Mouse (Mus musculus) ES-E14 (cell line): Measurements from ENCODE around the gene Duoxa1. TPM values are rescaled to one million over a fixed set of nuclear protein-coding genes. Genes with fewer than 3 reads are reported as not detected.

Experiments used
- DNase-seq: peaks from one replicate; pipeline ENCODE4 v3.0.0-alpha.2; 2013; ENCODE audit warnings: low read depth, low spot score
- H3K27ac ChIP-seq: 2 replicates; pipeline ENCODE4 v1.5.1; 2012; ENCODE audit warnings: low read depth, mild to moderate bottlenecking, low read length, moderate library complexity, mixed read lengths; ENCODE audit not compliant: poor library complexity, insufficient read depth, severe bottlenecking
- H3K36me3 ChIP-seq: 2 replicates; pipeline ENCODE4 v1.6.1; 2012; ENCODE audit warnings: mild to moderate bottlenecking, low read length, moderate library complexity, mixed read lengths; ENCODE audit not compliant: control insufficient read depth, poor library complexity, insufficient read depth, severe bottlenecking
- H3K4me1 ChIP-seq, 2 experiments: fragments of 150-350 bp in 1 of 2; sonication (generic) in 1 of 2; 2 replicates each; pipeline ENCODE4 v1.6.1; 2012; ENCODE audit warnings: low read length in 2 of 2, mild to moderate bottlenecking in 1 of 2, mixed read lengths in 1 of 2; ENCODE audit not compliant: control insufficient read depth in 2 of 2, insufficient read depth in 2 of 2, poor library complexity in 1 of 2
- H3K4me3 ChIP-seq, 2 experiments: fragments of 150-350 bp in 1 of 2; sonication (generic) in 1 of 2; 2 replicates each; pipeline ENCODE4 v1.5.1; 2012; ENCODE audit warnings: low read length in 2 of 2, low read depth in 1 of 2, mild to moderate bottlenecking in 1 of 2, mixed read lengths in 1 of 2; ENCODE audit not compliant: insufficient read depth in 1 of 2, poor library complexity in 1 of 2, severe bottlenecking in 1 of 2
- H3K9ac ChIP-seq: 2 replicates; pipeline ENCODE4 v1.6.1; 2012; ENCODE audit warnings: low read depth, mild to moderate bottlenecking, low read length, mixed read lengths; ENCODE audit not compliant: poor library complexity, insufficient read depth, severe bottlenecking
- H3K9me3 ChIP-seq: fragments of 150-350 bp; sonication (generic); 2 replicates; pipeline ENCODE4 v1.6.1; 2012; ENCODE audit warnings: low read depth, mild to moderate bottlenecking, low read length; ENCODE audit not compliant: control insufficient read depth, insufficient read depth
- CHD2 ChIP-seq: IDR thresholded peaks from 2 replicates; pipeline ENCODE4 v1.6.1; 2014; ENCODE audit warnings: mild to moderate bottlenecking, low read depth, low read length, inconsistent platforms
- HCFC1 ChIP-seq: IDR thresholded peaks from 2 replicates; pipeline ENCODE4 v1.6.1; 2012; ENCODE audit warnings: low read length, inconsistent platforms, borderline replicate concordance; ENCODE audit not compliant: insufficient read depth
- MAFK ChIP-seq: IDR thresholded peaks from 2 replicates; pipeline ENCODE4 v1.6.1; 2014; ENCODE audit warnings: mild to moderate bottlenecking, low read depth, low read length, inconsistent platforms; ENCODE audit not compliant: insufficient read depth
- ZC3H11A ChIP-seq: IDR thresholded peaks from 2 replicates; pipeline ENCODE4 v1.6.1; 2012; ENCODE audit warnings: low read depth, mild to moderate bottlenecking, inconsistent platforms, low read length, borderline replicate concordance
- ZNF384 ChIP-seq: IDR thresholded peaks from 2 replicates; pipeline ENCODE4 v1.6.1; 2012; ENCODE audit warnings: low read depth, low read length, inconsistent platforms
- in situ Hi-C, 2 experiments: fragments of 600-800 bp; cut with MboI; formaldehyde crosslinking; loops; one replicate each; pipeline ENCODE4 v1.15.1; 2025; ENCODE audit warnings: low sequenced_read_pairs in 2 of 2, inconsistent platforms in 1 of 2; ENCODE audit not compliant: unreplicated experiment in 2 of 2
- total RNA-seq: library from RNA; depleted of rRNA; stranded (reverse); fragments of 300-350 nt; gene quantifications from 2 replicates; pipeline ENCODE4 v1.2.3, GENCODE M21; 2012

Duoxa1 gene
- total RNA-seq, 1 experiment: 1.3 TPM

DNA sequence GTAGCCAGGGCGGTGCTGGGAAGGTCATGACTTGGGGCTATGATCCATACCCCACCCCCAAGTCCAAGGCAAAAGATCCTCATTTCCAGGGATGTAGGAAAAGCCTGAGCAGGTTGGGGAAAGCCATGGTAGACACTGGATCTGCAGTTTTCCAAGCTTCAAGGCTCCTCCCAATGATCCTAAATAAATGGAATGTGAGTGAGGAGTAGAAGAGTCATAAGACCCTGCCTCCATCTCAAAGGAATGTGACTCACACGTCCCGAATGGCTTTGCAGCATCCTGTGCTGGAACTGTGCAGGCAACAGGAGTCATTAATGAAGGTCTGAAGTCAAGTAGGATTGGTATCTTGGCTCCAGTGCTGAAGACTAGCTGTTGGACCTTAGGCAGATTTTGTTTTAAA, 14.5 kb upstream of the Duoxa1 start:
- H3K4me3 ChIP-seq: no peak overlapping the region
- H3K36me3 ChIP-seq: no peaks in the 10 kb centered on the region
- no peak for DNase-seq
- no peaks in the 10 kb centered on the region for H3K4me1 ChIP-seq
- H3K9me3 ChIP-seq: no peaks in the 10 kb centered on the region
- in situ Hi-C loops: no loop called here
- TF ChIP-seq MAFK (no peak), HCFC1 (no peak), CHD2 (no peak), ZC3H11A (no peak), ZNF384 (no peak)
- H3K9ac ChIP-seq: no peak overlapping the region
- H3K27ac ChIP-seq: no peak overlapping the region

GRCm38 (mm10) chr2:122325361-122325760, 11.8 kb upstream of the Duoxa1 start:
- in situ Hi-C loops: no loop called here
- Histone ChIP-seq H3K4me3 (no peak overlapping the region), H3K4me1 (no peaks in the 10 kb centered on the region), H3K9ac (no peak overlapping the region), H3K9me3 (no peaks in the 10 kb centered on the region), H3K27ac (no peak overlapping the region), H3K36me3 (no peaks in the 10 kb centered on the region)
- DNase-seq: no peak
- TF ChIP-seq ZNF384 (no peak), HCFC1 (no peak), ZC3H11A (no peak), CHD2 (no peak), MAFK (no peak)

- in situ Hi-C loops: no loop called here
- no peak overlapping the region for H3K9ac ChIP-seq
- H3K36me3 ChIP-seq: no peaks in the 10 kb centered on the region
- no peaks in the 10 kb centered on the region for H3K9me3 ChIP-seq
- no peaks in the 10 kb centered on the region for H3K4me1 ChIP-seq
- TF ChIP-seq ZNF384 (no peak), ZC3H11A (no peak), CHD2 (no peak), HCFC1 (no peak), MAFK (no peak)
- no peak for DNase-seq
- H3K4me3 ChIP-seq: no peak overlapping the region
- H3K27ac ChIP-seq: no peak overlapping the region
Observed at GRCm38 (mm10) chr2:122324586-122324985, 11.1 kb upstream of the Duoxa1 start.

DNA sequence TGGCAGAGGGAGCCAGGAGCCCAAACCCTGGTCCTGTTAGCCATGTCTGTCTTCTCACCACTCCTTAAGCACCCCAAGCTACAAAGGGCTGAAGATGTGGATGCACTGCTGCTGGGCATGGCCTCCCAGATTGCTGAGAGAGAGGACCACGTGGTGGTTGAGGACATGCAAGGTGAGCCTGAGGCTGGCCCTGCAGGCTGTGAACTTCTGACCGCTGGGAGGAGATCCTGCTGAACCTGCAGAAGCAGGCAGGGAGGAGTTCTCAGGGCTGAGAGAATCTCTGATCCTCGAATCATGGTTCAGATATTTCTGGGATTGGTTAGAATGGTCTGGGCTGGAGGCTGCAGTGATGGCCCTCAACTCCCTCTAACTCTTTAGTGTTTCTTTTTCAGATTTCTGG, 10.4 kb upstream of the Duoxa1 start:
- Histone ChIP-seq H3K9ac (no peak overlapping the region), H3K4me1 (peaks cover 0 to 3% of the 10 kb centered on the region in 2 experiments; a peak in 1 of 4 replicates), H3K9me3 (no peaks in the 10 kb centered on the region), H3K36me3 (no peaks in the 10 kb centered on the region), H3K27ac (no peak overlapping the region), H3K4me3 (no peak overlapping the region)
- in situ Hi-C loops: no loop called here
- TF ChIP-seq HCFC1: no peak
- no peak for DNase-seq

DNA sequence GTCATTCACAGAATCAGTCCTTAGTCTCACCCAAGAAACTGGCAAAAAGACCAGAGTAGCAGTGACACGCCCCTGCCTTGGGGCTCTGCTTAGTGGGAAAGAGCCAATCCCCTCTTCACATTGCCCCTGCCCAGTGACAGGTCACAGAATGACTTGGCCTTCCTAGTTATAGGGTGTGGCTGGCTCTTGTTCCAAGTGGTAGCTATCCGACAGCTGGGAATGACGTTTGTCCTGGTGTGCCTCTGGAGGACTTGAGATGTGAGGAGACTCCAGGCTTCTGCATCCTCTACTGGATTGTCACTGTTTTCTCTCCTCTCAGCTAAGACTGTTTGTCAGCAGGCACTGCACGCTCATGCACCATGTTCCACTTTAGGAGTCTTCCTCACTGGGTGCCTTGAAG, 3.9 kb upstream of the Duoxa1 start:
- Histone ChIP-seq H3K9me3 (no peaks in the 10 kb centered on the region), H3K36me3 (no peaks in the 10 kb centered on the region), H3K9ac (no peak overlapping the region), H3K4me3 (no peak overlapping the region), H3K4me1 (peaks cover 0 to 12% of the 10 kb centered on the region in 2 experiments; a peak in 2 of 4 replicates), H3K27ac (no peak overlapping the region)
- in situ Hi-C loops: no loop called here
- TF ChIP-seq MAFK (no peak), ZC3H11A (no peak), ZNF384 (no peak), HCFC1 (no peak), CHD2 (no peak)
- DNase-seq: no peak
